Mouse (Mus musculus): ENCODE measurements at regions not wholly inside any gene's neighbourhood (a gene's known extent, or its start where the extent isn't known, plus 50 kb on each side); places are given as distances from the start of the nearest gene placed in this dataset.

DNA sequence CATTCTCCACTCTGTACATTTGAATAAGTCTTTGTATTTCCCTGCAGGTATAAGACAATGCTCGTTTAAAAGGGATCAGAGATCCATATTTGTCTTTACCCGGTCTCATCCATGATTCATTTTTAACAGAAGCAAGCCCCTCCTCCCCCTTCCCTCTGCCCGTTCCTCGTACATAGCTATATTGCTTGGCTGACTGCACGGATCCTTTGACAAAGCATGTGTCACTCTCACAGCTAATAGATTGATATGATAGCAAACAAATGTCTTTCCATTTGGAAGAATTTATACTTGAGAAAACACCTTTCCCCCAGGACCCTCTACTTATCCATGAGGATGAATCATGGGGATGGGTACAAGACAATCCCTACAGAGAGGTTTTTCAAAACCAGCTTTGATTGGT, 160.1 kb downstream of the Gm19935 start:
- no peak overlapping the region for H3K4me3 ChIP-seq (ENCODE audit: control insufficient read depth in 1 of 2, insufficient read depth in 1 of 2, low read depth in 2 of 2, low read length in 2 of 2)
- H3K27me3 ChIP-seq (ENCODE audit: control insufficient read depth in 1 of 2, insufficient read depth in 2 of 2, low read length in 2 of 2), result no peaks in the 10 kb centered on the region
- no peak for DNase-seq (ENCODE audit: low read depth, low spot score)
- H3K4me1 ChIP-seq (ENCODE audit: control insufficient read depth in 1 of 2, insufficient read depth in 2 of 2, low read length in 2 of 2), result no peaks in the 10 kb centered on the region
- H3K27ac ChIP-seq (ENCODE audit: control insufficient read depth, low read depth, low read length), result no peak overlapping the region
- TF ChIP-seq POLR2AphosphoS5 (IDR thresholded peaks at IDR 0.05; ENCODE audit: borderline replicate concordance, low read depth, low read length) (no peak), TBP (IDR thresholded peaks at IDR 0.05; ENCODE audit: low read depth, low read length) (no peak), JUND (IDR thresholded peaks at IDR 0.05; ENCODE audit: low read depth, low read length) (no peak), ZNF384 (IDR thresholded peaks at IDR 0.05; ENCODE audit: low read depth, low read length) (no peak), SMC3 (IDR thresholded peaks at IDR 0.05; ENCODE audit: low read depth, low read length) (no peak), USF2 (IDR thresholded peaks at IDR 0.05; ENCODE audit: borderline replicate concordance in 1 of 2, insufficient read depth in 1 of 2, low read depth in 1 of 2, low read length in 2 of 2) (no peak), NRF1 (IDR thresholded peaks at IDR 0.05; ENCODE audit: insufficient read depth, low read depth, low read length, poor library complexity, severe bottlenecking) (no peak), RAD21 (IDR thresholded peaks at IDR 0.05; ENCODE audit: low read depth, low read length) (no peak), MYB (IDR thresholded peaks at IDR 0.05; ENCODE audit: low read depth, low read length) (no peak), MAZ (IDR thresholded peaks at IDR 0.05; ENCODE audit: low read depth, low read length) (no peak), MAFK (IDR thresholded peaks at IDR 0.05; ENCODE audit: borderline replicate concordance, low read depth, low read length) (no peak)
- H3K79me2 ChIP-seq (ENCODE audit: control insufficient read depth, insufficient read depth, low read length, poor library complexity), result no peaks in the 10 kb centered on the region
- no peaks in the 10 kb centered on the region for H3K9me3 ChIP-seq (replicated peaks; ENCODE audit: insufficient read depth, low read length)
- no peaks in the 10 kb centered on the region for H3K36me3 ChIP-seq (ENCODE audit: control insufficient read depth in 1 of 2, insufficient read depth in 2 of 2, low read length in 2 of 2)
- H3K9ac ChIP-seq (ENCODE audit: control insufficient read depth, low read depth, low read length, poor library complexity, severe bottlenecking), result no peak overlapping the region

GRCm38 (mm10) chr8:90656436-90657090, 160.6 kb downstream of the Gm19935 start:
- Histone ChIP-seq H3K27me3 (ENCODE audit: control insufficient read depth in 1 of 2, insufficient read depth in 2 of 2, low read length in 2 of 2) (no peaks in the 10 kb centered on the region), H3K27ac (ENCODE audit: control insufficient read depth, low read depth, low read length) (no peak overlapping the region), H3K9me3 (replicated peaks; ENCODE audit: insufficient read depth, low read length) (no peaks in the 10 kb centered on the region), H3K4me3 (ENCODE audit: control insufficient read depth in 1 of 2, insufficient read depth in 1 of 2, low read depth in 2 of 2, low read length in 2 of 2) (no peak overlapping the region), H3K36me3 (ENCODE audit: control insufficient read depth in 1 of 2, insufficient read depth in 2 of 2, low read length in 2 of 2) (no peaks in the 10 kb centered on the region), H3K79me2 (ENCODE audit: control insufficient read depth, insufficient read depth, low read length, poor library complexity) (no peaks in the 10 kb centered on the region), H3K9ac (ENCODE audit: control insufficient read depth, low read depth, low read length, poor library complexity, severe bottlenecking) (no peak overlapping the region), H3K4me1 (ENCODE audit: control insufficient read depth in 1 of 2, insufficient read depth in 2 of 2, low read length in 2 of 2) (no peaks in the 10 kb centered on the region)
- DNase-seq (ENCODE audit: low read depth, low spot score), result no peak
- TF ChIP-seq POLR2AphosphoS5 (IDR thresholded peaks at IDR 0.05; ENCODE audit: borderline replicate concordance, low read depth, low read length) (no peak), SMC3 (IDR thresholded peaks at IDR 0.05; ENCODE audit: low read depth, low read length) (no peak), CTCF (IDR thresholded peaks at IDR 0.05 in 2 of 3, conservative IDR thresholded peaks at IDR 0.05 in 1 of 3; ENCODE audit: control insufficient read depth in 1 of 3, insufficient read depth in 1 of 3, low read depth in 2 of 3, low read length in 3 of 3, poor library complexity in 1 of 3, severe bottlenecking in 1 of 3) (no peak), MYB (IDR thresholded peaks at IDR 0.05; ENCODE audit: low read depth, low read length) (no peak), NELFE (IDR thresholded peaks at IDR 0.05; ENCODE audit: low read depth, low read length) (no peak), KAT2A (conservative IDR thresholded peaks at IDR 0.05; ENCODE audit: low read depth, low read length) (no peak)
